Mouse (Mus musculus): ENCODE results near the gene Elavl4. TPM values are rescaled to one million over a fixed set of nuclear protein-coding genes. Genes with fewer than 3 reads are reported as not detected.

Gene Elavl4
- polyA plus RNA-seq, 1 experiment from 2014 or later: 340 TPM

- no peak overlapping the region for H3K4me2 ChIP-seq
- H3K4me1 ChIP-seq (replicated peaks): peaks cover 25% of the 10 kb centered on the region
- no peaks in the 10 kb centered on the region for H3K9me3 ChIP-seq
- ATAC-seq (ENCODE audit: low FRiP score, low read depth): no peak
- no peak overlapping the region for H3K9ac ChIP-seq
- H3K27me3 ChIP-seq: no peaks in the 10 kb centered on the region
- peaks cover 12% of the 10 kb centered on the region for H3K36me3 ChIP-seq
- WGBS: 57% methylated on average over 3 of the region's 3 CpGs
- H3K4me3 ChIP-seq: no peak overlapping the region
- no peak overlapping the region for H3K27ac ChIP-seq (replicated peaks)
These were observed 134.2 kb downstream of the Elavl4 start for GRCm38 (mm10) chr4:110217553-110217952.

- H3K4me1 ChIP-seq (replicated peaks): peaks cover 25% of the 10 kb centered on the region
- H3K36me3 ChIP-seq: peaks cover 28% of the 10 kb centered on the region
- no peaks in the 10 kb centered on the region for H3K27me3 ChIP-seq
- H3K9ac ChIP-seq: no peak overlapping the region
- H3K4me2 ChIP-seq: no peak overlapping the region
- no peaks in the 10 kb centered on the region for H3K9me3 ChIP-seq
- H3K4me3 ChIP-seq: no peak overlapping the region
- 82% methylated on average over 6 of the region's 6 CpGs for WGBS
- ATAC-seq (ENCODE audit: low FRiP score, low read depth): no peak
- H3K27ac ChIP-seq (replicated peaks): peak overlapping the region; percentile 27; the same call in 1 of the 2 replicates
These were observed 137.2 kb downstream of the Elavl4 start for GRCm38 (mm10) chr4:110214543-110214942.

GRCm38 (mm10) chr4:110213666-110214065 lies 138.0 kb downstream of the Elavl4 start:
- Histone ChIP-seq H3K27ac (replicated peaks) (no peak overlapping the region), H3K9me3 (no peaks in the 10 kb centered on the region), H3K4me2 (no peak overlapping the region), H3K4me3 (no peak overlapping the region), H3K36me3 (peaks cover 26% of the 10 kb centered on the region), H3K9ac (no peak overlapping the region), H3K27me3 (no peaks in the 10 kb centered on the region), H3K4me1 (replicated peaks) (peaks cover 25% of the 10 kb centered on the region)
- ATAC-seq (ENCODE audit: low FRiP score, low read depth): no peak
- 26% methylated on average over 5 of the region's 5 CpGs for WGBS

- 51% methylated on average over 5 of the region's 5 CpGs for WGBS
These were observed 141.5 kb downstream of the Elavl4 start for GRCm38 (mm10) chr4:110210246-110210645.

GRCm38 (mm10) chr4:110209613-110210012 lies 142.1 kb downstream of the Elavl4 start:
- H3K9ac ChIP-seq: no peak overlapping the region
- H3K36me3 ChIP-seq: peaks cover 39% of the 10 kb centered on the region
- no peaks in the 10 kb centered on the region for H3K9me3 ChIP-seq
- H3K4me3 ChIP-seq: no peak overlapping the region
- 27% methylated on average over 5 of the region's 5 CpGs for WGBS
- H3K27ac ChIP-seq (replicated peaks): no peak overlapping the region; the same call in 1 of the 2 replicates
- H3K27me3 ChIP-seq: no peaks in the 10 kb centered on the region
- ATAC-seq (ENCODE audit: low FRiP score, low read depth): no peak
- peaks cover 22% of the 10 kb centered on the region for H3K4me1 ChIP-seq (replicated peaks)
- no peak overlapping the region for H3K4me2 ChIP-seq

More at GRCm38 (mm10) chr4:110210246-110210645, 141.5 kb downstream of the Elavl4 start:
- H3K9ac ChIP-seq: no peak overlapping the region
- no peak overlapping the region for H3K4me2 ChIP-seq
- no peak for ATAC-seq (ENCODE audit: low FRiP score, low read depth)
- H3K4me1 ChIP-seq (replicated peaks): peaks cover 25% of the 10 kb centered on the region
- peaks cover 39% of the 10 kb centered on the region for H3K36me3 ChIP-seq
- H3K4me3 ChIP-seq: no peak overlapping the region
- H3K9me3 ChIP-seq: no peaks in the 10 kb centered on the region
- no peaks in the 10 kb centered on the region for H3K27me3 ChIP-seq
- H3K27ac ChIP-seq (replicated peaks): peak overlapping the region; percentile 44

- no peaks in the 10 kb centered on the region for H3K4me1 ChIP-seq (replicated peaks)
- no peaks in the 10 kb centered on the region for H3K27me3 ChIP-seq
- no peak overlapping the region for H3K9ac ChIP-seq
- H3K27ac ChIP-seq (replicated peaks): no peak overlapping the region
- 0 out of 2 replicates have a peak, but pooled peaks cover 7% of the 10 kb centered on the region for H3K36me3 ChIP-seq
- no peak overlapping the region for H3K4me2 ChIP-seq
- ATAC-seq (ENCODE audit: low FRiP score, low read depth): no peak; the same call in 1 of the 2 replicates
- no peaks in the 10 kb centered on the region for H3K9me3 ChIP-seq
- no peak overlapping the region for H3K4me3 ChIP-seq
- 63% methylated on average over 3 of the region's 3 CpGs for WGBS
These were observed 150.0 kb downstream of the Elavl4 start for GRCm38 (mm10) chr4:110201680-110202079.

GRCm38 (mm10) chr4:110199897-110200296 lies 151.8 kb downstream of the Elavl4 start:
- Histone ChIP-seq H3K4me1 (replicated peaks) (no peaks in the 10 kb centered on the region), H3K9ac (no peak overlapping the region), H3K4me3 (no peak overlapping the region), H3K27me3 (no peaks in the 10 kb centered on the region), H3K27ac (replicated peaks) (no peak overlapping the region), H3K36me3 (no peaks in the 10 kb centered on the region), H3K4me2 (no peak overlapping the region), H3K9me3 (no peaks in the 10 kb centered on the region)
- 88% methylated on average over 5 of the region's 5 CpGs for WGBS
- ATAC-seq (ENCODE audit: low FRiP score, low read depth): no peak

GRCm38 (mm10) chr4:110198600-110198999 lies 153.1 kb downstream of the Elavl4 start:
- Histone ChIP-seq H3K27ac (replicated peaks) (no peak overlapping the region), H3K4me2 (no peak overlapping the region), H3K9ac (no peak overlapping the region), H3K9me3 (no peaks in the 10 kb centered on the region), H3K4me1 (replicated peaks) (no peaks in the 10 kb centered on the region), H3K27me3 (no peaks in the 10 kb centered on the region), H3K4me3 (no peak overlapping the region), H3K36me3 (no peaks in the 10 kb centered on the region)
- ATAC-seq (ENCODE audit: low FRiP score, low read depth): no peak
- 64% methylated on average over 2 of the region's 2 CpGs for WGBS

GRCm38 (mm10) chr4:110177263-110177662 lies 174.4 kb downstream of the Elavl4 start:
- no peak for ATAC-seq (ENCODE audit: low FRiP score, low read depth)
- Histone ChIP-seq H3K9me3 (no peaks in the 10 kb centered on the region), H3K4me1 (replicated peaks) (no peaks in the 10 kb centered on the region), H3K27ac (replicated peaks) (no peak overlapping the region), H3K36me3 (no peaks in the 10 kb centered on the region), H3K9ac (no peak overlapping the region), H3K27me3 (no peaks in the 10 kb centered on the region), H3K4me2 (no peak overlapping the region), H3K4me3 (no peak overlapping the region)
- WGBS: 89% methylated on average over 2 of the region's 2 CpGs

- no peaks in the 10 kb centered on the region for H3K36me3 ChIP-seq
- no peak for ATAC-seq (ENCODE audit: low FRiP score, low read depth)
- H3K4me1 ChIP-seq (replicated peaks): no peaks in the 10 kb centered on the region
- H3K9me3 ChIP-seq: no peaks in the 10 kb centered on the region
- no peak overlapping the region for H3K27ac ChIP-seq (replicated peaks)
- H3K9ac ChIP-seq: no peak overlapping the region
- no peak overlapping the region for H3K4me2 ChIP-seq
- H3K4me3 ChIP-seq: no peak overlapping the region
- 92% methylated on average over 5 of the region's 5 CpGs for WGBS
- H3K27me3 ChIP-seq: no peaks in the 10 kb centered on the region
These were observed 179.7 kb downstream of the Elavl4 start for GRCm38 (mm10) chr4:110172028-110172427.

- WGBS: 76% methylated on average over 5 of the region's 5 CpGs
- Histone ChIP-seq H3K4me2 (no peak overlapping the region), H3K27me3 (no peaks in the 10 kb centered on the region), H3K9ac (no peak overlapping the region), H3K4me3 (no peak overlapping the region), H3K9me3 (no peaks in the 10 kb centered on the region), H3K4me1 (replicated peaks) (no peaks in the 10 kb centered on the region), H3K27ac (replicated peaks) (no peak overlapping the region), H3K36me3 (no peaks in the 10 kb centered on the region)
- ATAC-seq (ENCODE audit: low FRiP score, low read depth): no peak
These were observed 186.5 kb downstream of the Elavl4 start for GRCm38 (mm10) chr4:110165217-110165616.

- H3K36me3 ChIP-seq: no peaks in the 10 kb centered on the region
- H3K4me1 ChIP-seq (replicated peaks): peaks cover 5% of the 10 kb centered on the region; the same call in 1 of the 2 replicates
- no peak overlapping the region for H3K4me3 ChIP-seq
- H3K27me3 ChIP-seq: no peaks in the 10 kb centered on the region
- H3K9me3 ChIP-seq: no peaks in the 10 kb centered on the region
- no peak overlapping the region for H3K27ac ChIP-seq (replicated peaks)
- 84% methylated on average over 3 of the region's 3 CpGs for WGBS
- no peak for ATAC-seq (ENCODE audit: low FRiP score, low read depth)
- no peak overlapping the region for H3K9ac ChIP-seq
- H3K4me2 ChIP-seq: no peak overlapping the region
These were observed 190.1 kb downstream of the Elavl4 start for GRCm38 (mm10) chr4:110161600-110161999.

GRCm38 (mm10) chr4:110157515-110158159 lies 194.1 kb downstream of the Elavl4 start:
- Histone ChIP-seq H3K9ac (no peak overlapping the region), H3K27me3 (no peaks in the 10 kb centered on the region), H3K9me3 (no peaks in the 10 kb centered on the region), H3K36me3 (no peaks in the 10 kb centered on the region), H3K4me3 (no peak overlapping the region), H3K4me2 (no peak overlapping the region), H3K4me1 (replicated peaks) (peaks cover 10% of the 10 kb centered on the region), H3K27ac (replicated peaks) (no peak overlapping the region)
- WGBS: 30% methylated on average over 3 of the region's 3 CpGs
- no peak for ATAC-seq (ENCODE audit: low FRiP score, low read depth)
